Mouse (Mus musculus): ENCODE data around the gene Vmn1r60. TPM values are rescaled to one million over a fixed set of nuclear protein-coding genes. Genes with fewer than 3 reads are reported as not detected.
"Not testable (repeated sequence)": the region's sequence is repeated elsewhere in the genome, so short reads cannot be mapped to it uniquely, and the experiment has no call there.

Gene Vmn1r60
- not detected for total RNA-seq (2018; cell fraction: chromatin; rRNA removed)
- not detected for total RNA-seq (2018; cell fraction: cytosol; rRNA removed)
- total RNA-seq (2018; cell fraction: nucleus; rRNA removed), result not detected
- not detected in 3 replicates for polyA plus RNA-seq (2018)

DNA sequence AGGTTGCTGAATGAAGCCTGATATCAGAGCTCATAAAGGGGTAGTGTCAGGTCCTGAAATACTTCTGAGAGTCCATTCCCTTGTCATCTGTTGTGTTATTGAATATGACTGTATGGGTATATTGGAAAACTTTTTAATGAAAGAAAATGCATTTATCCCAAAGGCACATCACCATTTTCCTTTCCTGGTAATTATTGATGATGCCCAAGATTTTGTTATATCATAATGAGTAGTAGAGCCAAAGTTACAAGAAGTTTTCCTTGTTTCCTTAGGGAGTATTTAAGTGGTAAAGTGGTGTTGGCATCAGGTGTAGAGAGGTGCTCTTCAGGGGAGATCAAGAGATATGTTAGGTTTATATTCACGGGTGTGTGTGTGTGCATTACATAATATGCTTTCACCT is at the start of gene Vmn1r60:
Gene Vmn1r60, minus strand, starts transcription at position 101 of the 400 bp plus-strand sequence.
- not testable (repeated sequence) for H3K36me3 ChIP-seq (ENCODE audit: inconsistent target); H3K4me3 ChIP-seq (ENCODE audit: inconsistent target); H3K27ac ChIP-seq; H3K79me2 ChIP-seq (ENCODE audit: inconsistent target)
- WGBS (ENCODE audit: missing documents), result 100% methylated on average over 1 of the region's 1 CpGs

DNA sequence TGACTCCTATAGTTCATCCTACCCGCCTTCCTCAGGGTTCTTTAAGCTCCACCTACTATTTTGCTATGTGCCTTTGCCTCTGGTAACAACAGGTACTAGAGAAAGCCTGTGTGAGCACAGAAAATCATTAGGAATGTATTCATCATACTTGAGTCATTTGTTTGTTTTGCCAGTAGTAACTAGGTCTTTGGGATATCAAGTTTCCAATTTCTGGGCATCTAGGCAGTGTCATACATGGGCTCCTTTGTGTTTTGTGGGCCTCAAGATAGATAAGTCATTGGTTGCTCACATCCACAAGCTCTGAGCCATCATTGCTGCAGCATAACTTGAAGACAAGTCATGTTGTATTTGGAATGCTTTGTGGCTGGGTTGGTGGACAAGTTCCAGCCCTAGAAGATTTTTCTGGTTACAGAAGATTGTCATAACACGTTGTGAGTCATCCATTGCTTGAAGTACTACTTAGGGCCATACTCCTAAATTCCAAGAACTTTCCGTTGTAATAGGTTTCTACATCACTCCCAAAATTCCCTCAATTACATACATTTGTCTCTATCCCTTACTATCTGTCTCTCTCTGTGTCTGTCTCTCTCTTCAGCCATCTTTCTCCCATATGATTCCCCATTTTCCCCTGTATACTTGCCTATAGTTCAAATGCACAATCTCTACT is 6.2 kb downstream of the Vmn1r60 start:
- H3K79me2 ChIP-seq (ENCODE audit: inconsistent target); H3K36me3 ChIP-seq (ENCODE audit: inconsistent target); H3K27ac ChIP-seq; H3K4me3 ChIP-seq (ENCODE audit: inconsistent target): not testable (repeated sequence)
- WGBS (ENCODE audit: missing documents), result 54% methylated on average over 3 of the region's 3 CpGs

- not testable (repeated sequence) for H3K79me2 ChIP-seq (ENCODE audit: inconsistent target); H3K36me3 ChIP-seq (ENCODE audit: inconsistent target)
Measured at GRCm38 (mm10) chr7:5493856-5494255, 53.3 kb downstream of the Vmn1r60 start, which contains the start of gene Vmn2r28. Vmn2r28 (minus strand) TSS chr7:5493956.

More at GRCm38 (mm10) chr7:5493856-5494255, 53.3 kb downstream of the Vmn1r60 start, which contains the start of gene Vmn2r28:
- H3K27ac ChIP-seq; H3K4me3 ChIP-seq (ENCODE audit: inconsistent target): not testable (repeated sequence)

Other genes with a start within 250 kb of the Vmn1r60 start
- gene Gm5065, start 196.8 kb downstream of the Vmn1r60 start, polyA plus RNA-seq (2018), result not detected in 3 replicates
- gene Nlrp2, start 196.3 kb downstream of the Vmn1r60 start, polyA plus RNA-seq (2018), result not detected in 3 replicates
- not detected in 3 replicates for gene Vmn1r58, start 133.9 kb downstream of the Vmn1r60 start, polyA plus RNA-seq (2018)
- gene Vmn1r59, start 90.5 kb downstream of the Vmn1r60 start, polyA plus RNA-seq (2018), result not detected in 3 replicates
- not detected in 3 replicates for gene Vmn2r28, start 53.4 kb downstream of the Vmn1r60 start, polyA plus RNA-seq (2018)
- not detected in 3 replicates for gene Vmn1r61, start 66.0 kb upstream of the Vmn1r60 start, polyA plus RNA-seq (2018)
- not detected in 3 replicates for gene Vmn1r62, start 126.3 kb upstream of the Vmn1r60 start, polyA plus RNA-seq (2018)